Mouse (Mus musculus) kidney, postnatal 25 days (tissue): ENCODE data around the gene Pinlyp.

ENCODE experiments used
- DNase-seq, 2 experiments: peaks; one replicate each; pipeline ENCODE4 v3.0.0; 2021; ENCODE audit warnings: mixed read lengths in 2 of 2

Gene Pinlyp

GRCm38 (mm10) chr7:24561450-24561849, 15.5 kb upstream of the Pinlyp start:
- DNase-seq = no peak

GRCm38 (mm10) chr7:24555786-24556185, 9.9 kb upstream of the Pinlyp start:
- peak; percentile 32 to 63 for DNase-seq

GRCm38 (mm10) chr7:24551985-24552759, 6.3 kb upstream of the Pinlyp start:
- peak in 1 of 2 experiments; percentile 59 for DNase-seq

- no peak for DNase-seq
Measured at GRCm38 (mm10) chr7:24547534-24548036, 1.7 kb upstream of the Pinlyp start.

- peak; percentile 99 to 100 for DNase-seq
Measured at GRCm38 (mm10) chr7:24546634-24547389, 894 bp upstream of the Pinlyp start.

GRCm38 (mm10) chr7:24544506-24544905, 1.4 kb downstream of the Pinlyp start:
- DNase-seq = no peak

- no peak for DNase-seq
Measured at GRCm38 (mm10) chr7:24539686-24540085, 6.2 kb downstream of the Pinlyp start.

- no peak for DNase-seq
Measured at GRCm38 (mm10) chr7:24538701-24539100, 7.2 kb downstream of the Pinlyp start.

GRCm38 (mm10) chr7:24538154-24538553, 7.8 kb downstream of the Pinlyp start:
- peak; percentile 59 to 77 for DNase-seq

- no peak for DNase-seq
Measured at GRCm38 (mm10) chr7:24537591-24537990, 8.3 kb downstream of the Pinlyp start.

GRCm38 (mm10) chr7:24537081-24537480, 8.8 kb downstream of the Pinlyp start:
- no peak for DNase-seq

- DNase-seq = no peak
Measured at GRCm38 (mm10) chr7:24534301-24534700, 11.6 kb downstream of the Pinlyp start.

- no peak for DNase-seq
Measured at GRCm38 (mm10) chr7:24533806-24534205, 12.1 kb downstream of the Pinlyp start.

- DNase-seq = no peak
Measured at GRCm38 (mm10) chr7:24533031-24533571, 12.8 kb downstream of the Pinlyp start.

GRCm38 (mm10) chr7:24531211-24531971, 14.5 kb downstream of the Pinlyp start:
- DNase-seq = peak; percentile 75 to 84

GRCm38 (mm10) chr7:24530062-24530931, 15.6 kb downstream of the Pinlyp start, which contains the start of gene Irgq:
Gene Irgq (plus strand): TSS chr7:24530689.
- DNase-seq = peak; percentile 99

GRCm38 (mm10) chr7:24529580-24529979, 16.3 kb downstream of the Pinlyp start:
- no peak for DNase-seq

- DNase-seq = no peak
Measured at GRCm38 (mm10) chr7:24528861-24529260, 17.1 kb downstream of the Pinlyp start.

- no peak for DNase-seq
Measured at GRCm38 (mm10) chr7:24525686-24526420, 20.1 kb downstream of the Pinlyp start.

GRCm38 (mm10) chr7:24524978-24525377, 20.9 kb downstream of the Pinlyp start:
- no peak for DNase-seq

- no peak for DNase-seq
Measured at GRCm38 (mm10) chr7:24523723-24524122, 22.2 kb downstream of the Pinlyp start.
